Mouse (Mus musculus) cerebellum, adult 11-12 months (tissue): Measurements from ENCODE around the gene Pdk1.
"Not testable (repeated sequence)": the region's sequence is repeated elsewhere in the genome, so short reads cannot be mapped to it uniquely, and the experiment has no call there.

Experiments
- DNase-seq: peaks from one replicate; pipeline ENCODE4 v3.0.0; 2022

The Pdk1 gene

GRCm38 (mm10) chr2:71874836-71875235, 1.8 kb downstream of the Pdk1 start:
- no peak for DNase-seq

- no peak for DNase-seq
These were observed 4.8 kb downstream of the Pdk1 start for GRCm38 (mm10) chr2:71877865-71878264.

GRCm38 (mm10) chr2:71878441-71878840, 5.4 kb downstream of the Pdk1 start:
- DNase-seq: no peak

GRCm38 (mm10) chr2:71878943-71879342, 5.9 kb downstream of the Pdk1 start:
- DNase-seq: no peak

DNA sequence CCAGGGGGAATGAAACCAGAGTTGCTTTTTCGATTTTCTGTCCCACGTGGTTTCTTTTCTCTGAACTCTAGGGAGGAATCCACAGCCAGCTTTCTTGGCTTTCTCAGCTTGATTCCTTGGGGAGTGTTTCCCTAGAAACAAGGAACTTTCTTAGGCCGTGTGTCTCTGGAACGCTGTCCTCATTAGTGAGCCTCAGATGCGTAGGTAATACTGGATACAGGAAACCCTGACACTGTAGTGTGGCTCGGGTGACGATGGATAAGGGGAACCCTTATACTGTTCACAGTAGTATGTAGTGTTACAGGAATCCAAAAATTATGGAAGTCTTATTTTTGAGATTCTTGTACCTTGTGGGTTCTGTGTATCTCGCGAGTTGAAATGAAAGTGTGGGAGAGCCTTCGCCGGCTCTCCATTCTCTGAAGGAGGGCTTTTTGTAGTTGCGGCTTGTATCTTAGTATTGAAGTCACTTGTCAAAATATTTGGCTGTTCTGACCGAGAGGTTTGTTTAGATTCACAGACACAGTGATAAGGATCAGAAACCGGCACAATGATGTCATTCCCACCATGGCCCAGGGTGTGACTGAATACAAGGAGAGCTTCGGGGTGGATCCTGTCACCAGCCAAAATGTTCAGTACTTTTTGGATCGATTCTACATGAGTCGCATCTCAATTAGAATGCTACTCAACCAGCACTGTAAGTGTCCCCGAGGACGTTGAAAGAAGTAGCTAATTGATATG, 10.1 kb downstream of the Pdk1 start:
- DNase-seq: no peak

- DNase-seq: no peak
These were observed 14.2 kb downstream of the Pdk1 start for GRCm38 (mm10) chr2:71887269-71887668.

DNA sequence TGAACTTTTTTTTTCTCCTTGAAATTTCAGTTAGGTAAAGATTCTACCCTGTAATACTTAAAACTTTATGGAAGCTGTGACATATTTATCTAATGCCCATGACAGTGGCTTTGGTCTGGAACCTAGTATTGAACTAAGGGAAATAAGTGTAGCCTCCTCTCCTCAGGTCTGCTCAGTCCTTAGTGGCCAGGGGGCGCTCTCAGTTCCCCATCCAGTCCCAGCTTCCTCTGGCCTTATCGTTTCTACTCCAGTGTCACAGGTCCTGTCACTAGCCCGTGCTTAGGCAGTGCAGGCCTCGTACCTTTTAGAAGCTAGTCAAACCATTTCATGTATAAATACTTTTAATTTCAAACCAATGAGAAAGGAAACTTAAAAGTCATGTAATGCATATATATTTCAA, 15.4 kb downstream of the Pdk1 start:
- DNase-seq: no peak

DNA sequence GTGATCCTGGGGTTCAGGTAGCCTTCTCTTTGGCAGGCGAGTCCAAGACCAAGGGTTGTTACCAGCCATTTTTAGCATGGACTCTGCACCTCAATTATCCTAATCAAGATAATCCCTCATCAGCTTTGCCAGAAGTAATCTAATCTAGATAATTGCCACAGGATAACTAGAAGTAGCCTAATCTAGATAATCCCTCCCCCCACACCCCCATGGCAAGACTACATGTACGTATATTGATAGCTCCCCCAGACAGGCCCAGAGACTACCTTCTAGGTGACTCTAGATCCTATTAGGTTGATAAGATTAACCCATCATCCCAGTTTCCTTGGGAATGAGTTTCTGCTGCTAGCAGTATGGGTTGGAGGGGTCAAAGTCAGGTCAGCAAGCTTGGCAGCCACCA, 18.5 kb downstream of the Pdk1 start:
- DNase-seq: no peak

- no peak for DNase-seq
These were observed 19.8 kb downstream of the Pdk1 start for GRCm38 (mm10) chr2:71892741-71893349.

DNA sequence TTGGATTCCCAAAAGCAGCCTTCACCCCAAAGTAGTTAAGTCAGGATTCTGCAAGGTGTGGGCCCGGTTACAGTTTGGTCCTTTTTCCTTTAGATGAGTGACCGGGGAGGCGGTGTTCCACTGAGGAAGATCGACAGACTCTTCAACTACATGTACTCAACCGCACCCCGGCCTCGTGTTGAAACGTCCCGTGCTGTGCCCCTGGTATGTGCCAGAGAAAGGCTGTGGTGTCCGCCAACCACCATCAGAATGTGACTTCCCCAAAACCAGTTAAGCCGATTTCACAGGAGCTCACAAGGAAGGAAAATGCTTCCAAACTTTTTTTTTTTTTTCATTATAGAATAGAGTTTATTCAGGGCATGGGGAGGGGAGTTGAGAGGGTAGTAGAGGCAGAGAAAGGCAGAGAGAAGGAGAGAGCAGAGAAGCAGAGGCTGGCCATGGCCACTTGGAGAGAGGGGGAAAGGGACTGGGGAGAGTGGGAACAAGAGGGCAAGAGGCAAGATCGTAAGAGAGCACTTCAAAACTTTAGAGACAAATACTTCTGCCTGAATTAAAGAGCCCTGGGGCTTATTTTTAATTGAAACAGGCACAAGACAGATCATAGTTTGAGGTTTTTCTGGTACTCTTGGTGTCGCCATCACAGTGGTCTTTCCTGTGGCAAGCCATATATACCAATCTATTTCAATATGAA, 22.7 kb downstream of the Pdk1 start:
- no peak for DNase-seq

DNA sequence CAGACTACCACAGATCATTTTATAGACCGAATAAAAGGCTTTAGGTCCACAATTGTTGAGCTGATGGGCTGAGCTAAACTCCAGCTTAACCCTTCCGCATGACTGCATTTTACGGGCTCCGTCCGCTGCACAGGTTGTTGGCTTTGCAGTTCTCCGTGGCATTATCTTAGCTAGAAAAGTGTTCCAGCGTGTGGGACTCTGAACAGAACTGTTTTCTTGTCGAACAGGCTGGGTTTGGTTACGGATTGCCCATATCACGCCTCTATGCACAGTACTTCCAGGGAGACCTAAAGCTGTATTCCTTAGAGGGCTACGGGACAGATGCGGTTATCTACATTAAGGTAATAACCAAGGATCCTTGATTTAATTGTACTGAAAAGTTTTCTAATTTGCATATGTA, 24.4 kb downstream of the Pdk1 start:
- no peak for DNase-seq

DNA sequence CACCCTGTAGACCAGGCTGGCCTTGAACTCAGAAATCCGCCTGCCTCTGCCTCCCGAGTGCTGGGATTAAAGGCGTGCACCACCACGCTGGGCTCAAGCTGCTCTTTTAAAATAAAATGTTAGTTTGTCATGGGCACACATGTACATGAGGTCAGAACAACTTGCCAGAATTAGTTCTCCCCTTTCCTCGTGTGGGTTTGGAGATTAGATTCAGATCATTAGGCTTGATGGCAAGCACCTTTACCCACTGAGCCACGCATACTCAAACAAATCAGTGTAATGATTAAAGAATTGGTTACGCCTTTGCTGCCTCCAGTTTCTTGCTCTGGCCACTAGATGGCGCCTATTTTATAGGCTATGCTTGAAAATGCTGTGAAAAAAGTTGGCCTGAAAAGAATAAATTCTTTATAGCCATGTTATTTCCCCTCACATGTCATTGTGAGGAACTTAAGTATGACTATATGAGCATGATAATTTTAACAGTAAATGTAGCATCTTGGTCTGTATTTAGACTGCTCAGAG, 25.4 kb downstream of the Pdk1 start:
- no peak for DNase-seq

DNA sequence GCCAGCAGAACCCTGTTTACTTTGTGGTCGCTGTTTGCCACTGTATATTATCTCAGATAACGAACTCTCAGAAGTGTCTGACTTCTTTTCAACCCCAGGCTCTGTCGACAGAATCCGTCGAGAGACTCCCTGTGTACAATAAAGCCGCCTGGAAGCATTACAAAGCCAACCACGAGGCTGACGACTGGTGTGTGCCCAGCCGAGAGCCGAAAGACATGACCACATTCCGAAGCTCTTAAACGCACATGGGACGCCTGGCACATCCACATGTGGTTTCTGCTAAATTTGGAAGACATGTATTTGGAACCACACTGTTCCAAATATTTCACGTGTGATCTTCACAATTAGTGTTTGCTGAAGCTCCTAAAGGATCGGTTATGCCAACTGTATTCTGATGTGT, 26.9 kb downstream of the Pdk1 start:
- no peak for DNase-seq

GRCm38 (mm10) chr2:71905154-71905553, 32.1 kb downstream of the Pdk1 start:
- no peak for DNase-seq

DNA sequence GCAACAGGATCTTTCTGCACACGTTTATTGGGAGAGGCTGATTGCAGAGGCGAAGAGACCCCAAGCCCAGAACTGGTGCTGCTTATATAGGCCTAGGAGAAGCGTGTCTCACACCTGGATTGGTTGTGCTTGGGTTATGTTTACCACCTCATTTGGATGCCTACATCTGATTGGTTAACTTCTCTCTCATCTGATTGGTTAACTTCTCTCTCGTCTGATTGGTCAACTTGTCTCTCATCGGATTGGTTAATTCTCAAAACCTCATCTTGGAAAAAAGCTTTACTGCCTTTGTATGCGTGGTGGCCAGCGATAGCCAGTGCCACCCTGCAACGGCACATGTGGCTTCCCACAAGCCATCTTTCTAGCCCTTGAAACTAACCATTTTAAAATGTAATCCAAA, 33.3 kb downstream of the Pdk1 start:
- DNase-seq: not testable (repeated sequence)

GRCm38 (mm10) chr2:71913911-71914310, 40.9 kb downstream of the Pdk1 start:
- DNase-seq: no peak

- peak; percentile 55 for DNase-seq
These were observed 46.2 kb downstream of the Pdk1 start for GRCm38 (mm10) chr2:71919227-71919647.

DNA sequence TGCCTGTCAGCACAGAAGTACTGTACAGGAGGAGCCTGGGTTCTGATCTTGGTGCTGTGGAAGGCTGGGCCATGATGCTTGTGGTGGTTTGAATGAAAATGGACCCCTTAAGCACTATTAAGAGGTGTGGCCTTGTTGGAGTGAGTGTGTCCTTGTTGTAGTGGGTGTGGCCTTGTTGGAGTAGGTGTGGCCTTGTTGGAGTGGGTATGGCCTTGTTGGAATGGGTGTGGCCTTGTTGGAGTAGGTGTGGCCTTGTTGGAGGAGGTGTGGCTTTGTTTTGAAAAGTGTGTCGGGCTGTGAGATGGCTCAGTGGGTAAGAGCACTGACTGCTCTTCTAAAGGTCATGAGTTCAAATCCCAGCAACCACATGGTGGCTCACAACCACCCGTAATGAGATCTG, 51.9 kb downstream of the Pdk1 start:
- DNase-seq: not testable (repeated sequence)

GRCm38 (mm10) chr2:71934046-71934445, 61.0 kb downstream of the Pdk1 start:
- peak; percentile 23 for DNase-seq

DNA sequence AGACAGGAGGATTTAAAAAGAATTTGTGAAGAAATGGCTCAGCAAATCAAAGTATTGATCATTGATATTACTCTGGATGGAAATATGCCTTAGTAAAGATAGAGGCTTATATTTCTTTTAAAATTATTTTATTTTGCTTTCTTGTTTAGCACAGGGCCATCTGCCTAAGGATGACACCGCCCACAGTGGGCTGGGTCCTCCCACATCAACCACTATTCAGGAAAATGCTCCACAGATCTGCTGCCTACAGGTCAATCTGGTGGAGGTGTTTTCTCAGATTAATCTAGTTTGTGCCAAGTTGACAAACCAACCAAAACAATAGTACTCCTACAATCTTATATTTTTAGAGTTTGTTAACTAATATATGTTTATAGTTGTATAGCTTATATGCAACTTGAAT, 63.7 kb downstream of the Pdk1 start:
- no peak for DNase-seq

DNA sequence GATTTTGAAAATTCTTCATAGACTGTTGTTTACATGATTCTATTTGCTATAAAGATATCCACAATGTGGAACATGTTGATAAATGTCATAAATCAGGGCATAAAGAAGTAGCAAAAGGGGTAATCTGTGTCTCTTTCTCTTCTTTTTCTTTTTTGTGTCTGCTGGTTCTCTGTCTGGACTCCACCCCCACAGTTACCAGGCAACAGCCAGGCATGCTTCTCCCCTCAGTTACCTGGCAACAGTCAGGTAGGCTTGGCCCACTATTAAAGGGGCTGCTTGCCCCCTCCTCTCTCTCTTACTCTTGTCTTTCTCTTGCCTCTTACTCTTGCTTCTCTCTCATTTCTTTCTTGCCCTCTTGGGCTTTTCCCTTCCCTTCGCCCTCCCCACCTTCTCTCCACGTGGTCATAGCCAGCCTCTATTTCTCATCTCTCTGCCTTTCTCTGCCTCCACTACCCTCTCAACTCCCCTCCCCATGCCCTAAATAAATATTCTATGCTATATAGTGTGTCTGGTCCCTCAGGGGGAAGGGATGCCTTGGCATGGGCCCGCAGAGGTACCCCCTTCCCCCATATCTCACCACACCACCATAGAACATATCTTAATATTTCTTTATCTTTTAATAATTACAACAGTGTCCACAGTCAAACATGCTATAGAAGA, 64.8 kb downstream of the Pdk1 start:
- no peak for DNase-seq

DNA sequence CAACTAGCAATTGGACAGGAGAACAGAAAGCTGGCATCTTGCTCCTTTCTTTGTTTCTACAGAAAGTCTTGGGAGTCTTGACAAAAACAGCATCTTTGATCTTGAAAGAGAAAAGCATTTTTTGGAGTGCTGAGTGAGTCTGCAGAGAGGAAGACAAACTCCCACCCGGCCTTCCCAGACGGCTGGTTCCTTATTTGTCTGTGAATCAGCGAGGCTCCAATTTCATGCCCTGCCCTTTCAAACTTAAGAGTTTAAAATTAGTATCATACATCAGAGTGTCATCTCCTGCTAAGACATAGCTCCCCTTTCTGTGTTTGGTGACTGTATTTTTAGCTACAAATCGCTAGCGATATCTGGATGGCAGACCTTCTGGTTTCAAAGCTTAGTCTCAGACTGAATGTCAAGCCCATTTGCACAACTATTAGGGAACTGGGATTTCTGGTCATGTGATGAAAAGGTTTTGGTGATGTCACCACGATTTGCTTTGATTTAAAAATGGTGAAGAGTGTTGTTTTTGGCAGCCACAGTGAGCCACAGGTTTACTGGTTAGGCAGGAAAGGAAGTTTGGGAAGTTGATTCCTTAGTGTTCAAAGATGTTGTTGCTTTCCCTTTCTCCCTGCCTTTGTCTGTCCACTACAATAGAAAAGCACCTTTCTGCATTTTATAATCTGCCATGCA, 65.8 kb downstream of the Pdk1 start:
- no peak for DNase-seq
